Mouse (Mus musculus): ENCODE data around the gene Mindy1.

Mindy1 gene

GRCm38 (mm10) chr3:95281216-95282126 lies at the start of gene Mindy1, which contains the start of gene Prune1:
Mindy1 (plus strand) TSS chr3:95281345.
Prune1 (minus strand) TSS chr3:95282076.
- peak; percentile 98 for DNase-seq (ENCODE audit: low read depth, low spot score)

GRCm38 (mm10) chr3:95232771-95233170 lies 48.4 kb upstream of the Mindy1 start:
- peak; percentile 81 for DNase-seq (ENCODE audit: low read depth, low spot score)

- DNase-seq (ENCODE audit: low read depth, low spot score): peak; percentile 20
Observed at GRCm38 (mm10) chr3:95233303-95233980, 47.7 kb upstream of the Mindy1 start.

- DNase-seq (ENCODE audit: low read depth, low spot score): peak; percentile 29
Observed at GRCm38 (mm10) chr3:95235386-95236301, 45.5 kb upstream of the Mindy1 start.

DNA sequence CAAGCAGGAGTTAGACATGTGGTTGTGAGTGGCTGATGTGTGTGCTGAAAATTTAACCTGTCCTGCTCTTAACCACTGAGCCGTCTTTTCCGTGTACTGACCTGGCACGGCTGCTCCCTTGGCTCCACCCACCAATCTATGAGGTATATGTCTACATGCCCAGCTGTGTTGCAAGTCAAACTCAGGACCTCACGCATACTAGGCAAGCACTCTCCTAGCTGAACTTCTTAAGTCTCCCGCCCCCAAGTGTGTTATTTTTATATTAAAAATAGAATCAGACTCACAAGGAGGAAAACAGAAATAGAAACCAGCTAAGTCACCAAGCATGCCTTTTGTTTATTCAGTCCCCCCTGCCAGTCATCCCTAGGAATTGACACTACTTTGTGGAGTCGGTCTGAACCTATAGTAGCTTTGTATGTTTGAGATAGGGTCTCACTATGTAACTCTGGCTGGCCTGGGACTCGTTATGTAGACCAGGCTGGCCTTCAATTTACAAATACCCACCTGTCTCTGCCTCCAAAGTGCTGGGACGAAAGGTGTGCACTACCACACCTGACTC lies 43.5 kb upstream of the Mindy1 start:
- no peak for DNase-seq (ENCODE audit: low read depth, low spot score)

GRCm38 (mm10) chr3:95239022-95239421 lies 42.1 kb upstream of the Mindy1 start:
- peak; percentile 70 for DNase-seq (ENCODE audit: low read depth, low spot score)

- DNase-seq (ENCODE audit: low read depth, low spot score): no peak
Observed at GRCm38 (mm10) chr3:95239971-95240370, 41.2 kb upstream of the Mindy1 start.

GRCm38 (mm10) chr3:95240900-95241299 lies 40.2 kb upstream of the Mindy1 start:
- DNase-seq (ENCODE audit: low read depth, low spot score): peak; percentile 65

DNA sequence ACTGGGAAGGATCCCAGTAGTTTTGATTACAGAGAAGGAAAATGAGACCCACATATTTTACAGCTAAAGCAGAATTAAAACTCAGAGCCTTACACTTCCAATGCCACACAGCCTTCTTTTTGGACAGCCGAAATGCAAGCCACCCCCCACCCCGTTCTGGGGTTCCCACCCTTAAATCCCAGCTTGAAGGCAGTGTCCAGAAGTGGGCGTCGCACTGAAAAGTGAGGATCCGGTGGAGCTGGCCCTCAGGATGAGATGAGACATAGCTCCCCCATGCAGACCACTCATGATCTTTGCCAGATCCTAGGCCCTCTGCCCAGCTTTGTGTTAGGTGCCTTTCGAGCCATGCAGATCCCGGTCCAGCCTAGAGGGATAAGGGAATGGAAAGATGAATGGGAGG lies 39.6 kb upstream of the Mindy1 start, which contains the start of gene Gm128:
TSS of gene Gm128 (minus strand) at position 101 of the 400 bp plus-strand sequence.
- peak; percentile 27 for DNase-seq (ENCODE audit: low read depth, low spot score)

DNA sequence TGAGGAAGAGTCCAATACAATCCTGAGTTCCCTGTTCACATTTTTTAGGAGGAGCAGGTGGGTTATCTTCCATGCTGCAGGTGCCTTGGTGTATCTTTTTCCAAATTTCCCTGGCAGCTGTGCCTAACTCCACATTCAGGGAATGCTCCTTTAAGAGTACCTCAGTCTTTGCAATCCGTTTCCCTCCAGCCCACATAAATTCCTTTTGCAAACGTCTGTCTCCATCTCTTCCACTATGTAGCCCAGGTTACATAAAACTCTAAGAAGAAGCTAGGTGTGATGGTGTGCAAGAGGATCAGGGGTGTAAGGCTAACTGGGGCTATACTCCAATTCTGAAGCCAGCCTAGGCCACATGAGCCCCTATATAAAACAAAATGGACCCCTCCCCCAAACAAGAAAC lies 38.1 kb upstream of the Mindy1 start:
- no peak for DNase-seq (ENCODE audit: low read depth, low spot score)

GRCm38 (mm10) chr3:95246465-95247231 lies 34.5 kb upstream of the Mindy1 start:
- no peak for DNase-seq (ENCODE audit: low read depth, low spot score)

GRCm38 (mm10) chr3:95247660-95248336 lies 33.3 kb upstream of the Mindy1 start:
- no peak for DNase-seq (ENCODE audit: low read depth, low spot score)

GRCm38 (mm10) chr3:95250361-95250760 lies 30.8 kb upstream of the Mindy1 start:
- DNase-seq (ENCODE audit: low read depth, low spot score): no peak

DNA sequence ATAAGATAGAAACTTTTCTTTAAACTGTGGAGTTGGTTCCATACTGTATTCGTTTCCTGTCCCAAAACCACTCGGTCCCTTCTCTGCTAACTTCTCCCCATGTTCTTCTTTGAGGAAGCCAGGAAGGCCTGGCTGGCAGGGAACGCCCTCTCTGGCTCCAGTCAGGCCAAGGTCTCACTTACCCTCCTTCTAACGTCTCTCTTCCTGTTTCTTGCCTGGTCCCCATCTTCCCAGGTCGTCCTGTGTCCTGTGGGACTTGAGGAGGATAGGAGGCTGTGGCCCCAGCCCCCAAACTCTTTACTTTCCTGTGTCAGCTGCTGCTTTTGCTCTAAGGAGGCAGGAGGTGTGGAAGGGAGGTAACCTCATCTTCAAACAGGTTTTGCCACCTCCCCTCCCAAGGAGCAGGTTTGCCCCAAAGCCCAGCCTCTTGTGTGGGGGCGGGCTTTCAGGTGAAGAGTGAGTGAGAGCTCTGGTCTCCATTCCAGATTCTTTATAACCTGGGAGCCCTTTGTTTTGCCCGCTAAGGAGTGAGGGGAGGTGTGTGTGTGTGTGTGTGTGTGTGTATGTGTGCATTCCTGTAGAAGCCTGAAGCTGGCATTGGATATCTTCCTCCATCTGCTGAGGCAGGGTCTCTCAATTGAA lies 30.2 kb upstream of the Mindy1 start, which contains the start of gene Bnipl:
TSS of gene Bnipl (minus strand) at position 411 of the 642 bp plus-strand sequence.
- peak; percentile 35 for DNase-seq (ENCODE audit: low read depth, low spot score)

GRCm38 (mm10) chr3:95256931-95257330 lies 24.2 kb upstream of the Mindy1 start:
- DNase-seq (ENCODE audit: low read depth, low spot score): no peak

- DNase-seq (ENCODE audit: low read depth, low spot score): no peak
Observed at GRCm38 (mm10) chr3:95261975-95262374, 19.2 kb upstream of the Mindy1 start.

DNA sequence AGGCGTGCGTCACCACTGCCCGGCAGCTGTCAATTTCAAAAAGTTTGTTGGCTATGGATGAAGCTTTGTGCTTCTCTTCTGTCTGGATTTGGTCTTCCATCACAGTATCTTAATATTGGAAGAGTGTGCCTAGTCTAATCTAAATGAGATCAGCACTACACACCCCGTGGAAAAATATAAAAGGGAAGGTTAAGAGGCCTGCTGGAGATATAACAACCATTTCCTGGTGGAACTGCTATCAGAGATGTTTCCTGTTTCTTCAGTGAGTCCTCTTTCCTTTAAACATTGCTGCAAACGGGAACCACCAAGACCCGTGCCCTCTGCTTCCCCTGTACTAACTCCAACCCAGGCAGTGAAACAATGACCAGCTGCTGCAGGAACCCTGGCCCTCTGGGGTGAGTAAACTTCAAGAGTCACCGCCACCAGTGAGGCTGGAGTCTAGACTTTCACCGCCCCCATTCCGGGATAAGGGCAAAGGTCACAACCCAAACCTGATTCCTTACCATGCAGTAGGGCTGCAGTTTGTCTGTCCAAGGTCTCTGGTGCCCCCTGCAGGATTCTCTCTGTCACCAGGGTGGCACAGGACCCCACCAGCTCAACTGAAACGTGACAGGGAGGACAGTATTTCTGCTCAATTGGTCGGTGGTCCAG lies 17.9 kb upstream of the Mindy1 start:
- peak; percentile 89 for DNase-seq (ENCODE audit: low read depth, low spot score)

DNA sequence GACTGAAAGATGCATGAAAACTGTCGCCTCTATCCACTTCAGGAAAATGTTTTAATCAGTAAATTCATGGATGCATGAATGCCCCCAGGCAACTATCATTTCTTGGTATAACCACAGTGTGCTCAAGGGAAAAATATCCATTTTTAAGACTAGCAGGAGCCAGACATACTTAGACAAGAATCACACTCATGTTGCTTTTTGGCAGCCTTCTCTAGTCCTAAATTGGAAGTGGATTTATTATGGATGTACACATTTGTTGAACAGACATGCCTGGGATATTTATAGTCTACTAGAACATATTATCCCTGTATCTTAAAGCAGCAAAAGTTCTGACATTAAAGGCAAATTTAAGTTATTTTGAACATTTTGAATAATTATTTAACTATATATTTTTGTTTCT lies 16.4 kb upstream of the Mindy1 start:
- no peak for DNase-seq (ENCODE audit: low read depth, low spot score)

DNA sequence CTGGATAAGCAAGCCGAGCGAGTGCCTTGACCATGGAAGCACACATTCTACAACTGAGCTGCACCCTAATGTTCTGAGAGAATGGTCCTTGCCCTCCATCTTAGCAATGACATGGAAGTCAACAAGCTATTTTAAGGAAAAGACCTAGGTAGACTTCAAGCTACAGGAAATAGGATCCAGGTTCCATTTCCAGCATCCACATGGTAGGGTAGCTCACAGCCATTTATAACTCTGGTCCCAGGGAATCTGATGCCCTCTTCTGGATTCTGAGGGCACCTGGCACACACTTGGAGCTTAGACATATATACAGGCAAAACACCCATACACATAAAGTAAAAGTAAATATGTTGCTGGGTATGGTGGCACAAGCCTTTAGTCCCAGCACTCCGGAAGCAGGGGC lies 15.1 kb upstream of the Mindy1 start:
- no peak for DNase-seq (ENCODE audit: low read depth, low spot score)
